Mouse (Mus musculus) gastrocnemius, adult 18-20 months (tissue): ENCODE measurements around the gene Map3k6. TPM values are rescaled to one million over a fixed set of nuclear protein-coding genes. Genes with fewer than 3 reads are reported as not detected.
A peak's percentile ranks its signal among the peaks of the same experiment; 100 is the strongest.

Experiments
- DNase-seq: peaks from one replicate; pipeline ENCODE4 v3.0.0; 2021; ENCODE audit warnings: low spot score
- total RNA-seq, 2 experiments: library from RNA; stranded (reverse); gene quantifications; 2 replicates each; pipeline ENCODE4 v1.2.3; 2021

The Map3k6 gene
- total RNA-seq, 2 experiments from 2014 or later, result 8.8 to 11.4 TPM

DNA sequence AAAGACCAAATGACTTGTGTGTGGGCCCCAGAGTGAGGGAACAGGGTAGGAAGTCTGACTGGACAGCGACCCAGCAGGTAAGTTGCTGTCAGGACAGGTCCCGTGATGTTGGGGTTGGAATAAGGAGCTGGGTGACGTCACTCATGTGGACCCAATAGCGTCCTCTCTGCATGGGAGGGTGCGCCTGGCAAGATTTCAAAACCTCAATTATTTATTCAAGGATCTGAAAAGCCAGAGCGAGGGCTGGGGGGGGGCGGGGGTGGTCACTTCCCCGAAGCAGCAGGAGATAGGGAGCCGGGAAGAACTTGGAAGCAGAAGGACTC is 27.4 kb upstream of the Map3k6 start:
- no peak for DNase-seq

DNA sequence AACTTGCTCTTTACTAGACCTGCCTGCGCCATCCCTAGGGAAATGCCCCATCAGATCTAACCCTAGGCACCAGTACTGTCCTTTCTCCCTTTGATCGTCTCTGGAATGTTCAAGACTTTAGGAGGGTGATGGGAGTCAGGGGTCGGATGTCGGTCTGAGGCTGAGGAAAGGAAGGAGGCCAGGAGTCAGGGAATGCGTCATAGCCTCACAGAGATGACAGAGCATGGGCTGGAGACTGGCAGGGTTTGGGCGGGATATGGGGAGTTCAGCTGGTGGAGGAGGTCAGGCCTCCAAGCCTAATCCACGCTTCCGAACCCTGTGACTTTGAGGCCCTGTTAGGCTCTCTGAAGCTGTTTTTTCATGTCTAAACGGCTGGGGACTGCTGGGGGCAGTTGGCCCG is 27.0 kb upstream of the Map3k6 start:
- DNase-seq, result no peak

DNA sequence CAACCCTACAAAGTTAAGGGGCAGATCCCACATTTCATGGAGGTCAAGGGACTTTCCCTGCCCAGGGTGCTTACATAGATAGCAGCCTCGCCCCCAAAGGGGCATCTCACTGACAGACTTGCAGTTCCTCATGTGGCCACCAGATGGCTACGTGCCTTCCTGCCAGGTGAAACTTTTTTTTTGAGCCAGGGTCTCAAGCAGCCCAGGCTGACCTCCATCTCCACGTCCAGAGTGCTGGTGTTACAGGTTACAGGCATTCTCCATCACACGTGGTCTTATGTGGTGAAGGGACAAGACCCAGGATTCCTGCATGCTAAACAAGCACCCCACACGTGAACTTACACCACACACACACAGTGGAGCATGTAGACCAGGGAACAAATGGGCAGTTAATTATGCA is 23.0 kb upstream of the Map3k6 start:
- peak; percentile 58 for DNase-seq

DNA sequence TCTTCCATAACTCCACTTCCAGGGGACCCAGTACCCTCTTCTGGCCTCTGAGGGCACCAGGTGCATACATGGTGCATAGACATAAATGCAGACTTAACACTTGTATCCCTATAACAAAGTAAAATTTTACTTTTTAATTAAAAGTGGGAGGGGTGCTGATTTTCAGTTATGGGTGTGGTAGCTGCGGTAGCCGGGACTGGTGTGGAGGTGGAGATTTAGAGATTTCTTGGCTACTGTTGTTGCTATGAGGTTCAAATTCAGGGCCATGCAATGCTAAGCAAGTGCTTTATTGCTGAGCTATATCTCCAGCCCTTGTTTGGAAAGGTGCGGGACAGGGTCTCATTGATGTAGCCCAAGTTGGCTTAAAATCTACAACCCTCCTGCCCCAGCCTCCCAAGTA is 21.9 kb upstream of the Map3k6 start:
- DNase-seq, result no peak

DNA sequence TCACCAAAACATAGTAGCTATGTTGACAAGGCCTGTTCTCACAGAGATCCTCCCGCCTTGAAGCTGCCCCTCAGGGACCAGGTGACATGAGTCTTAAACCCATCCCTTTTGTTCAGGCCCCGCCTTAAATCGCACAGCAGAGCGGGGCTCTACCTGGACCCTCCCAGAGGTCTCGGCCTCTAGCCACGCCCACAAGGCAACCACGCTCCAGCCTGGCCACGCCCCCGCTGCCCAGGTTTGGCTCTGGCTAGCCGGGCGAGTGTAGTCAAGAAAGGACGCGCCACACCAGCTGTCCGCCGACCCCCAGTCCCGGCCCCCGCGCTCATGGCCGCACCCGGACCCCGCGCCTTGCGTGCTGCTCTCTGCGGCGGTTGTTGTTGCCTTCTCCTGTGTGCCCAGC is 20.0 kb upstream of the Map3k6 start:
- DNase-seq, result no peak

DNA sequence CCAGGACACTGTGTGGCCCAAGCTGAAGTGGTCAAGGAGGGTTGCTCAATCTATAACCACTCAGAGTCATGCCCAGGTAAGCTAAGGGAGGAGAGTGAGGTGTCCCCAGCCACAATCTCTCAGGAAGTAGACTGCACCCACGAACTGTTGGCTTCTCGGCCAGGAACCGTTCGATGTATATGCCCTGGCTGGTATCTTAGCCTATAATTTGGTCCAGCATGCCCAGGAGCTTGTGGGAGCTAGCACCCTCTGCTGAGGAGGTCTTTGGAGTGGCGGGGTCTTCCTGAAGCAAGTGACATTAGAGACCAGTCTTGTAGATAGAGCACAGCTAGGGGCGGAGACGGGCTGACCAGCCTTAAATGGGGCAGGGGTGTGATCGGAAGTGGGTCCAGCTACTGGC is 18.9 kb upstream of the Map3k6 start:
- no peak for DNase-seq

DNA sequence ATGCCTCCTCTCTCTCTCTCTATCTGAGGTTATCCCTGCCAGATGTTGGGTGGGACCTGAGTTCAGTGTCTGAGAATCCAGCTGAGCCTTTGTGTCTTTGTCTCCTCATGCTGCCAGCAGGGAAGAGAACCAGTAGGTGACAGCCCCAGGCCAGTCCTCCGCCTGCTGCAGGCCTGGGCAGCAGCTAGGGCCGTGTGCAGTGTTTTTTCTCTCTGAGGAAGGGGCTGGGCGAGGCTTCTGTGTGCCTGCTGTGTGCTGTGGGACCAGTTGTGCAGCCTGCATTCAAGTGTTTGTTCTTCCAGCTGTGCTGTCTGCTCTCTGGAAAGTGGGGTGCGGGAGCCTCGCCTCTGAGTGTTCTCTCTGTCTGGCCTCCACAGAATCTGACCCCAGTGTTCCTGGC is 16.7 kb upstream of the Map3k6 start:
- DNase-seq, result no peak

GRCm38 (mm10) chr4:133226073-133226472 is 14.5 kb upstream of the Map3k6 start:
- peak; percentile 67 for DNase-seq

GRCm38 (mm10) chr4:133227636-133228035 is 13.0 kb upstream of the Map3k6 start:
- DNase-seq, result no peak

DNA sequence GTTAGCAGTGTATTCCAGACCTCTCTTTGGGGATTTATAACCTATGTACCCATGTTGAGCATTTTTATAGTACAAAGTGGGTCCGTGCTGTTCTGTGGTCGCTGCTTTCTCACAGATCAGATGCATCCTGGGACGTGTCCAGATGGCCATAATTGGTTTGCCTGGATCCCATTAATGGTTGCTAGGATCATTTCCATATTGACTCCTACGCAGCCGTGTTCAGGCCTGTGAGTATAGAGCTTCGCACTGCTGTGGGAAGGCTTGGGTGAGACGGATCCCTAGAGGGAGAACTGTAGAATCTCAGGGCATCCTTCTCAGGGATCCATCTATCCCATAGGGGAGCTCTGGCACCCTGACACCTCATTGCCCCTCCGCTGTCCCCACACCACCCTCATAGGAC is 11.0 kb upstream of the Map3k6 start:
- DNase-seq, result no peak

- DNase-seq, result peak; percentile 46
Measured at GRCm38 (mm10) chr4:133233285-133233976, 7.2 kb upstream of the Map3k6 start.

DNA sequence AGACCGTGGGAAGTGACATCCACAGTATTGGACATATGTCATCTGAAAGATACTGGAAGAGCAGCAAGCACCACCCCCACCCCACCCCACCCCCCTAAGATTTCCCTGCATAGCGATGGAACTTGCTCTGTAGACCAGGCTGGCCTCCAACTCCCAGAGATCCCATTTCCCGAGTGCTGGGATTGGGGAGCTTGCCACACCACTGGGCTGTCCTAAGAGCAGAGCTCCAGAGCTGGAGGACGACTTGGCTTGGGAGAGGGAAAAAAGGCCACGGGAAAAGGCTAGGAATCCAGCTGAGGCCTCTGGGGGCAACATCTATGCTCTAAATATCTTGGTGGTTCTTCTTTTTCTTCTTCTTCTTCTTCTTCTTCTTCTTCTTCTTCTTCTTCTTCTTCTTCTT is 5.8 kb upstream of the Map3k6 start:
- DNase-seq, result no peak

- no peak for DNase-seq
Measured at GRCm38 (mm10) chr4:133235415-133235814, 5.2 kb upstream of the Map3k6 start.

- no peak for DNase-seq
Measured at GRCm38 (mm10) chr4:133237911-133238310, 2.7 kb upstream of the Map3k6 start.

DNA sequence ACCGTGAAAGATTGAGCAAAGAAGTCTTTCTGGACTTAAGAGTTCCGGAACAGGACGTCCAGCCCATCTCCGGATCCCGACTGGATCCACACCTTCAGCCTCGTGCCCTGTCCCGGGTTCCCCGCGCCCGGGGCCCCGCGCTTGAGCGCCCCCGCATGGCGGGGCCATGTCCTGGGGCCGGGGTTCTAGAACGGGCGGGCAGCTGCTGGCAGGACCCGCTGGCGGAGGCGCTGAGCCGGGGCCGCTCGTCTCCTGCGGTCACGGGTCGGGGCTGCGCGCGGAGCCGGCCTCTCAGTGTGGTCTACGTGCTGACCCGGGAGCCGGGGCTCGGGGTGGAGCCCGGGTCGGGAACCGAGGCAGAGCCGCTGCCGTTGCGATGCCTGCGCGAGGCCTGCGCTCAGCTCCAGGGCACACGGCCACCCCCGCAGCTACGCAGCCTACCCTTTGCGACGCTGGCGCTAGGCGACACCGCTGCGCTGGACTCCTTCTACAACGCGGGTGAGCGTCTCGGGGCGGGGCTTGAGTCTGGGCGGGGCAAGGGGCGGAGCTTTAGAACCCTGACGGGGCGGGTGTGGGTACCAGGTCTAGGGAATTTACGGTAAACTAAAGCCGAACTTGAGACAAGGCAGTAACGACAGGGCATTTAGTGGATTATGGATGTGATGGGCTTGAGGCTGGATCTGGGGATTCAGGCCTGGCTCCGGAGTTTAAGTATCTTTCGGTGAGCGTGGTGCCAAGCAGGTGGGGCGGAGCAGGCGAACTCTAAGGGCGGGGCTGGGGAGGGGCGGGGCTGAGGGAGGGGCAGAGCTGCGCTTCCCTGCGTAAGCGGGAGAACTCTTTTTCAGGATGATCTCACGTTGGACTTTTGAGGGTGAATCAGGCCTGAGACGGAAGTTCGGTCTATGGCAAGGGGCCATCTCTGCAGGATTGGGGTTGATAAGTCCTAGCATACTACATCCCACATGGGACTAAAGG is 603 bp downstream of the Map3k6 start:
- DNase-seq, result peak; percentile 92

DNA sequence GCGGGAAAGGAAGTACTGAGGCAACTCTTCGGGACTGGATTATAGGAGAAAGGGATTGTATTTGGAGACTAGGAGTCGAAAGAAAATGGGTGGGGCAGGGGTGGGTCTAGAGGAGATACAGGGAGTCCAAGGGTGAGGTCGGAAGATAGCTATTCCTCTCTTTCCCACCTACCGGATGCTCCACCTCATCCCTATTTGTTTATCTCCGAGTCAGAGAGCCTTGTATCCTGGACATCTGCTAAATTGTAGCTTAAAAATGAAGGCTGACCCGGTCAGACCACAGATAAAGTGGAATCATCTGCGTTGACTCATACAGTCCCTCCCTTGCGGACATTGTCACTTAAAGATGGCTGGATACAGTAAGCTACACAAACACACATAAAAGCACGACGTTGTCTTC is 1.3 kb downstream of the Map3k6 start:
- DNase-seq, result no peak

GRCm38 (mm10) chr4:133242710-133243109 is 2.1 kb downstream of the Map3k6 start:
- DNase-seq, result no peak

DNA sequence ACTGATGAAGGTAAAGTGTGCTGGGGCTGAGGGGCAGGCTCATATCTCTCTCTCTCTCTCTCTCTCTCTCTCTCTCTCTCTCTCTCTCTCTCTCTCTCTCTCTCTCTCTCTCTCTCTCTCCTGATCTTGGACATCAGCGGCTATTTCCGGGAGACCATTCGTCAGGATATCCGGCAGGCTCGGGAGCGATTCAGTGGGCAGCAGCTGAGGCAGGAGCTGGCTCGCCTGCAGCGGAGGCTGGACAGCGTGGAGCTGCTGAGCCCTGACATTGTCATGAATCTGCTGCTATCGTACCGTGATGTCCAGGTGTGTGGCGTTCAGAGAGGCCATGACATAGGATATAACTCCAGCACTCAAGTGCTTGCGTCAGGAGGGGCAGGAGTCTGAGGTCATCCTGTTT is 2.9 kb downstream of the Map3k6 start:
- no peak for DNase-seq

DNA sequence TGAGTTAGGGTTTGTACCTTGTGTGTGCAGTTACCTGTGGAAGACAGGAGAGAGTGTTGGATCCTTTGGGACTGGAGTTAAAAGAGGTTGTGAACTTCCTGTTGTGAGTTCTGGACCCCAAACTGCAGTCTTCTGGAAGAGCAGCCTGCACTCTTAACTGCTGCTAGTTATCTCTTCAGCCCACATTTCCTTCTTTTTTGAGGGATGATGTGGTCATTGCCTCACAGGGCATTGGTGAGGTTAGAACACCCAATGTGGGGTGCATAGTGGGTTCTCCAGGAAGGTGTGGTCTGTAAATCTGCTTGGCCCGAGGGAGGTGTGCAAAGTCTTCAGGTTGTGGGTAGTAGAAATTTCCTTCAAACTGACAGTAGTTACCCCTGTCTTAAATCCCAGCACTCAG is 3.7 kb downstream of the Map3k6 start:
- no peak for DNase-seq

GRCm38 (mm10) chr4:133247072-133247471 is 6.5 kb downstream of the Map3k6 start:
- peak; percentile 28 for DNase-seq

DNA sequence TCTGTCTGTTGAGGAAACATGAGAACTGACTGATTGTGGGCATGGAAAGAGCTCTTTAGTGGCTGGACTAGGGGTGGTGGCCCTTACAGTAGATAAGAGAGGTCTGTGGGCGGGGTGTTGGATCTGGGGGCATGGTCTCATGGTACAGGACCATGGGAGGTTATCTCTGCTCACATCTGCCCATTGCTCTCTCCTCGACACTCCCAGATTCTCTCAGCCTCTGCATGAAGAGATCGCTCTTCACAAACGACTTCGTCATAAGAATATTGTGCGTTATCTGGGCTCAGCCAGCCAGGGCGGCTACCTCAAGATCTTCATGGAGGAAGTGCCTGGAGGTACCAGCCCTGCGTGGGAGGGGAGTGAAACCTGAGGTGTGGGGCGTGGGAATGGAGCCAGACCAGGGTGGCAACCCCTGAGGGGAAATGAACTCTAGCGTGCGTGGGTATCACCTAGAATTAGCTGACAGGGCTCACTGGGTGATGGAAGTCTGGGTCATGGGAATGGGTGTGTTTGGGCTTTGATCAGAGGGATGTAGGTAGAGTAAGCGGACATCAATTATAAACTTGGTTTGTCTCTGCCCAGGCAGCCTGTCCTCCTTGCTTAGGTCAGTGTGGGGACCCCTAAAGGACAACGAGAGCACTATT is 7.3 kb downstream of the Map3k6 start:
- DNase-seq, result no peak

DNA sequence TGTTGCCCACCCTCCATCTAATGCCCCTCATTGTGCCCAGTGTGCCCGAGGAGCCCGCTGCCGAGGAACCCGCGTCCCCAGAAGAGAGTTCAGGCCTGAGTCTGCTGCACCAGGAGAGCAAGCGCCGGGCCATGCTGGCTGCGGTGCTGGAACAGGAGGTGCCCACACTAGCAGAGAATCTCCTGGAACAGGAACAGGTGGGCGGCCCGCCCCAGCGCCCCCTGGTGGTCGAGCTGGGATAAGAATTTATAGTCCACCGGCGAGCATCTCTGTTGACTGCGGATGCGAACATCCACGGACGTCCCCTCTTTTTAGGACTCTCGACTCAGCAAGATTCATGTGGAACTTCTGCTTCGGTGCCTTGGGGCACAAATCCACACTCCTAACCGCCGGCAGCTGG is 10.0 kb downstream of the Map3k6 start:
- DNase-seq, result peak; percentile 88
